Mouse (Mus musculus) heart, postnatal 0 days (tissue): ENCODE results near the gene Scml4.

Source experiments
- CTCF ChIP-seq: IDR thresholded peaks from 2 replicates; pipeline ENCODE4 v1.5.1; 2016; ENCODE audit warnings: antibody characterized with exemption, control low read depth, low read depth
- EP300 ChIP-seq: IDR thresholded peaks from 2 replicates; pipeline ENCODE4 v1.6.1; 2016; ENCODE audit warnings: antibody characterized with exemption, low read depth

DNA sequence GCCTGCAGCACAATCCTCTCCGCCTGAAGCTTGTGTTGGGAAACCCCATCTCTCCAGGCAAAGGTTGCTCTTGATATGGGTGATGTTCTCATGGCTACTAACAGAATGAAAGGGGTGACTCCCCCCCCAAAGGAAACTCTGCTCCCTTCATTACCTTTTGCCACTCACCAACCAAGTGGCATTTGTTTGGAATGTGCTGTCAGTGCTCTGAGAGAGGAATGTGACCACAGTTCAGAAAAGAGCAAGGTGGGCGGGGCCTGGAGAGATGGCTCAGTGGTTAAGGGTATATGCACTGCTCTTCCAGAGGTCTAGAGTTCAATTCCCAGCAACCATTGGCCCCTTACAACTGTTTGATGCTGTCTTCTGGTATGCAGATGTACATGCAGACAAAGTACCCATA, 3.1 kb upstream of the Scml4 start:
- TF ChIP-seq CTCF = no peak
- no peak for TF ChIP-seq EP300
